In the genomic region with DNA sequence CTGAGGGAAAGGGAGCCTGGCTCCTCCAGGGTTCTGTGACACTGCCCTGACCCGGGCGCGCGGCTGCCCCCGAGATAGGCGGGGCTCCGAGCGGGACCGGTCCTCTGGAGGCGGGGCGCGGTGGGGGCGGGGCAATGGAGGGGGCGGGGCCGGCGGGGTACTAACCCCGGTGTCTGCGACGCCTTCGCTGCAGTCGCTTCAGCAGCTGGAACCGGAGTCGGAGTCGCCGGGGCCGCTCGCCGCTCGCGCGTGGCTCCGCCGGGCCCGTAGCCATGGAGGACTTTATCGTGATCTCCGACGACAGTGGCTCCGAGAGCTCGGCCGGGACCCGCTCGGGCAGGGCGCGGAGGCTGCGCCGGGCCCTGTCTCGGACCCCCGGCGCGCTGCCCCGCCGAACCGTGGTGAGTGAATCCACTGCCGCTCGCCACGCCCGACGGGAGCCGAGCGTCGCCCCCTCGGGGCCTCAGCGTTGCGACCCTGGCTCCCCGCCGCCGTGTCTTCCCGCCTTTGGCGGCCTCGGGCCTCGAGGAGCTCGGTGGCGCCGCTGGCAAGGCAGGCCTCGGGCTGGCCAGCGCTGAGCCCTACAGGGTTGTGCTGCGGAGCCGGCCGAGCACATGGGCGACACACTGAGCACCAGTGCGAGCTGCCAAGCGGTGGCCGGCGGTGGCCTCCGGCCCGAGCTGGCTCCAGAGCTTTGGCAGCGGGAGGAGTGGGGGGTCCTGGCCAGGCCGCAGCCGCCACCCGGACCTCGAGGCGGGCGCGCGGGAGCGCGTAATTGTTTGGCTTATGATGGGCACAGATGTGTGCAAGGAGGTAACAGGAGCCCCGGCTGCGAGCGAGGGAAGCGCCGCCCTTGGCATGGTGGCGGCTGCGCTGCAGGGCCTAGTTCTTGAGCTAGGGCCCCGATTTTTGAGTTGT, we compare ENCODE assay signal across 8 mouse cellular contexts. TPM values are rescaled to one million over a fixed set of nuclear protein-coding genes. Genes with fewer than 3 reads are reported as not detected.
DNase-seq lines count a peak whose midpoint lies in the region.

A gene (plus strand): TSS at position 176 of the 918 bp plus-strand sequence.

- 0 out of 2 replicates have a peak, but pooled peaks cover 5% of the 10 kb centered on the region for H3K36me3 ChIP-seq in hindbrain, embryonic 10.5 days

- peaks cover 14% of the 10 kb centered on the region; the same call in 1 of the 2 replicates for H3K27me3 ChIP-seq in hindbrain, embryonic 10.5 days (ENCODE audit: insufficient read depth, poor library complexity, severe bottlenecking)

- whole genome bisulfite sequencing in hindbrain, embryonic 10.5 days = under 1% methylated on average over 105 of the region's 105 CpGs

- H3K9me3 ChIP-seq in hindbrain, embryonic 10.5 days = no peaks in the 10 kb centered on the region

- peaks cover 23% of the 10 kb centered on the region for H3K4me1 ChIP-seq in hindbrain, embryonic 10.5 days (replicated peaks)

- DNase-seq in NIH3T3 (ENCODE audit: low read depth) = peak; percentile 62
- peak; percentile 66 for DNase-seq in cerebellum, adult 9-10 months
- DNase-seq in frontal cortex, adult 2 months (ENCODE audit: extremely low spot score in 1 of 2, low spot score in 1 of 2) = peak in 1 of 2 experiments; percentile 50
- peak; percentile 87 for DNase-seq in hindbrain, embryonic 10.5 days (ENCODE audit: low spot score)
- peak; percentile 56 to 58 for DNase-seq in layer of hippocampus, postnatal 25 days (ENCODE audit: extremely low spot score in 1 of 2, low spot score in 1 of 2)
- DNase-seq in lung, postnatal 25 days (ENCODE audit: low spot score) = peak; percentile 75
- peak; percentile 53 for DNase-seq in retina, adult 2 months (ENCODE audit: low read depth, low spot score)
- DNase-seq in thymus, postnatal 25 days = peak; percentile 75

- H3K27ac ChIP-seq in hindbrain, embryonic 10.5 days = peak within 1 kb of the TSS; percentile 91

- H3K4me3 ChIP-seq in hindbrain, embryonic 10.5 days = peak within 1 kb of the TSS; percentile 73

RNA-seq across cellular contexts. Expression of the gene that starts here (rescaled TPM):
- polyA plus RNA-seq in frontal cortex, adult 2 months (2012; rRNA removed) = 17.1 and 18.6 TPM in 2 replicates
- 14.3 and 15.0 TPM in 2 replicates for polyA plus RNA-seq in hindbrain, embryonic 10.5 days (2016; fragmentation: Nextera tagmentation; extraction: Ambion mirVana)
- 10 to 100 TPM; 14.2 to 16.7 TPM for total RNA-seq in layer of hippocampus, postnatal 25 days (2021)
